Mouse (Mus musculus): ENCODE measurements around the gene Stx8. TPM values are rescaled to one million over a fixed set of nuclear protein-coding genes. Genes with fewer than 3 reads are reported as not detected.
A peak's percentile ranks its signal among the peaks of the same experiment; 100 is the strongest.

The Stx8 gene
- polyA plus RNA-seq, 1 experiment from 2014 or later = 71.0 TPM

GRCm38 (mm10) chr11:68103480-68103879 is 137.5 kb downstream of the Stx8 start:
- Histone ChIP-seq H3K9me3 (ENCODE audit: control insufficient read depth, low read length) (no peaks in the 10 kb centered on the region), H3K36me3 (ENCODE audit: control insufficient read depth, insufficient read depth, low read length) (no peaks in the 10 kb centered on the region), H3K27ac (replicated peaks) (no peak overlapping the region), H3K4me1 (replicated peaks; ENCODE audit: control insufficient read depth, insufficient read depth) (no peaks in the 10 kb centered on the region), H3K4me2 (replicated peaks; ENCODE audit: low read depth) (no peak overlapping the region), H3K27me3 (ENCODE audit: control insufficient read depth, insufficient read depth, low read length) (no peaks in the 10 kb centered on the region), H3K4me3 (ENCODE audit: low read depth, low read length) (no peak overlapping the region), H3K9ac (ENCODE audit: low read length) (no peak overlapping the region)
- DNase-seq (ENCODE audit: low spot score) (no peak), ATAC-seq (ENCODE audit: low FRiP score, low TSS enrichment) (no peak)
- 83% methylated on average over 4 of the region's 4 CpGs for WGBS
- TF ChIP-seq CTCF (IDR thresholded peaks at IDR 0.05; ENCODE audit: low read depth) = no peak
- TF ChIP-seq EP300 (optimal IDR thresholded peaks at IDR 0.05) = no peak

GRCm38 (mm10) chr11:68106053-68106452 is 140.1 kb downstream of the Stx8 start:
- ATAC-seq (ENCODE audit: low FRiP score, low TSS enrichment) (no peak), DNase-seq (ENCODE audit: low spot score) (no peak)
- Histone ChIP-seq H3K36me3 (ENCODE audit: control insufficient read depth, insufficient read depth, low read length) (no peaks in the 10 kb centered on the region), H3K4me1 (replicated peaks; ENCODE audit: control insufficient read depth, insufficient read depth) (no peaks in the 10 kb centered on the region), H3K27me3 (ENCODE audit: control insufficient read depth, insufficient read depth, low read length) (no peaks in the 10 kb centered on the region), H3K4me2 (replicated peaks; ENCODE audit: low read depth) (no peak overlapping the region), H3K4me3 (ENCODE audit: low read depth, low read length) (no peak overlapping the region), H3K9ac (ENCODE audit: low read length) (no peak overlapping the region), H3K9me3 (ENCODE audit: control insufficient read depth, low read length) (no peaks in the 10 kb centered on the region), H3K27ac (replicated peaks) (no peak overlapping the region)
- WGBS = 84% methylated on average over 3 of the region's 3 CpGs
- TF ChIP-seq CTCF (IDR thresholded peaks at IDR 0.05; ENCODE audit: low read depth) = no peak
- TF ChIP-seq EP300 (optimal IDR thresholded peaks at IDR 0.05) = no peak

GRCm38 (mm10) chr11:68113454-68114100 is 147.6 kb downstream of the Stx8 start:
- Histone ChIP-seq H3K4me2 (replicated peaks; ENCODE audit: low read depth) (no peak overlapping the region), H3K27me3 (ENCODE audit: control insufficient read depth, insufficient read depth, low read length) (no peaks in the 10 kb centered on the region), H3K4me3 (ENCODE audit: low read depth, low read length) (no peak overlapping the region), H3K4me1 (replicated peaks; ENCODE audit: control insufficient read depth, insufficient read depth) (no peaks in the 10 kb centered on the region), H3K36me3 (ENCODE audit: control insufficient read depth, insufficient read depth, low read length) (no peaks in the 10 kb centered on the region), H3K9me3 (ENCODE audit: control insufficient read depth, low read length) (no peaks in the 10 kb centered on the region), H3K9ac (ENCODE audit: low read length) (no peak overlapping the region), H3K27ac (replicated peaks) (no peak overlapping the region)
- ATAC-seq (ENCODE audit: low FRiP score, low TSS enrichment) (no peak), DNase-seq (ENCODE audit: low spot score) (no peak)
- 46% methylated on average over 11 of the region's 11 CpGs for WGBS
- TF ChIP-seq CTCF (IDR thresholded peaks at IDR 0.05; ENCODE audit: low read depth) = no peak
- no peak for TF ChIP-seq EP300 (optimal IDR thresholded peaks at IDR 0.05)

GRCm38 (mm10) chr11:68114202-68114601 is 148.2 kb downstream of the Stx8 start:
- WGBS = 50% methylated on average over 6 of the region's 6 CpGs
- H3K9me3 ChIP-seq (ENCODE audit: control insufficient read depth, low read length) = no peaks in the 10 kb centered on the region
- DNase-seq (ENCODE audit: low spot score) (no peak), ATAC-seq (ENCODE audit: low FRiP score, low TSS enrichment) (no peak)
- H3K27me3 ChIP-seq (ENCODE audit: control insufficient read depth, insufficient read depth, low read length) = no peaks in the 10 kb centered on the region
- H3K4me2 ChIP-seq (replicated peaks; ENCODE audit: low read depth) = no peak overlapping the region
- H3K9ac ChIP-seq (ENCODE audit: low read length) = no peak overlapping the region
- no peak overlapping the region for H3K4me3 ChIP-seq (ENCODE audit: low read depth, low read length)
- no peaks in the 10 kb centered on the region for H3K4me1 ChIP-seq (replicated peaks; ENCODE audit: control insufficient read depth, insufficient read depth)
- TF ChIP-seq CTCF (IDR thresholded peaks at IDR 0.05; ENCODE audit: low read depth) = peak; percentile 53
- TF ChIP-seq EP300 (optimal IDR thresholded peaks at IDR 0.05) = no peak
- no peaks in the 10 kb centered on the region for H3K36me3 ChIP-seq (ENCODE audit: control insufficient read depth, insufficient read depth, low read length)
- H3K27ac ChIP-seq (replicated peaks) = no peak overlapping the region

GRCm38 (mm10) chr11:68116157-68116556 is 150.2 kb downstream of the Stx8 start:
- 46% methylated on average over 4 of the region's 4 CpGs for WGBS
- H3K9ac ChIP-seq (ENCODE audit: low read length) = no peak overlapping the region
- no peak overlapping the region for H3K4me2 ChIP-seq (replicated peaks; ENCODE audit: low read depth)
- no peak overlapping the region for H3K4me3 ChIP-seq (ENCODE audit: low read depth, low read length)
- no peak for TF ChIP-seq EP300 (optimal IDR thresholded peaks at IDR 0.05)
- no peak for TF ChIP-seq CTCF (IDR thresholded peaks at IDR 0.05; ENCODE audit: low read depth)
- no peak for ATAC-seq (ENCODE audit: low FRiP score, low TSS enrichment)
- H3K36me3 ChIP-seq (ENCODE audit: control insufficient read depth, insufficient read depth, low read length) = no peaks in the 10 kb centered on the region
- H3K4me1 ChIP-seq (replicated peaks; ENCODE audit: control insufficient read depth, insufficient read depth) = no peaks in the 10 kb centered on the region
- no peaks in the 10 kb centered on the region for H3K27me3 ChIP-seq (ENCODE audit: control insufficient read depth, insufficient read depth, low read length)
- H3K9me3 ChIP-seq (ENCODE audit: control insufficient read depth, low read length) = no peaks in the 10 kb centered on the region
- no peak for DNase-seq (ENCODE audit: low spot score)
- H3K27ac ChIP-seq (replicated peaks) = no peak overlapping the region

- ATAC-seq (ENCODE audit: low FRiP score, low TSS enrichment) = no peak
- Histone ChIP-seq H3K4me2 (replicated peaks; ENCODE audit: low read depth) (no peak overlapping the region), H3K4me3 (ENCODE audit: low read depth, low read length) (no peak overlapping the region), H3K27me3 (ENCODE audit: control insufficient read depth, insufficient read depth, low read length) (no peaks in the 10 kb centered on the region), H3K9ac (ENCODE audit: low read length) (no peak overlapping the region), H3K9me3 (ENCODE audit: control insufficient read depth, low read length) (no peaks in the 10 kb centered on the region), H3K36me3 (ENCODE audit: control insufficient read depth, insufficient read depth, low read length) (no peaks in the 10 kb centered on the region), H3K27ac (replicated peaks) (no peak overlapping the region), H3K4me1 (replicated peaks; ENCODE audit: control insufficient read depth, insufficient read depth) (no peaks in the 10 kb centered on the region)
- 94% methylated on average over 10 of the region's 10 CpGs for WGBS
- no peak for TF ChIP-seq CTCF (IDR thresholded peaks at IDR 0.05; ENCODE audit: low read depth)
- TF ChIP-seq EP300 (optimal IDR thresholded peaks at IDR 0.05) = no peak
- DNase-seq (ENCODE audit: low spot score) = no peak
Observed at GRCm38 (mm10) chr11:68117878-68118660, 152.1 kb downstream of the Stx8 start.

Measured in stomach, postnatal 0 days (tissue).